Mouse (Mus musculus) liver, postnatal 0 days (tissue): ENCODE measurements around the gene Plxna1. TPM values are rescaled to one million over a fixed set of nuclear protein-coding genes. Genes with fewer than 3 reads are reported as not detected.

Experiments used
- ATAC-seq: fragments of 200-750 bp; cut with Nextera tagmentation; 2 replicates; pipeline ENCODE4 v1.8.0; 2017; ENCODE audit warnings: mild to moderate bottlenecking, moderate library complexity
- DNase-seq: peaks from one replicate; pipeline ENCODE4 v3.0.0-alpha.2; 2016
- H3K27ac ChIP-seq: fragments of 300-500 bp; sonication (generic); 2 replicates; pipeline ENCODE4 v1.5.1; 2014; ENCODE audit warnings: antibody characterized with exemption, moderate library complexity, mild to moderate bottlenecking, low read depth
- H3K27me3 ChIP-seq: fragments of 300-500 bp; sonication (generic); 2 replicates; pipeline ENCODE4 v1.6.1; 2014; ENCODE audit warnings: low read length, control low read depth, mixed read lengths; ENCODE audit not compliant: insufficient read depth
- H3K36me3 ChIP-seq: fragments of 300-500 bp; sonication (generic); replicated peaks from 2 replicates; pipeline ENCODE4 v1.6.1; 2014; ENCODE audit warnings: mild to moderate bottlenecking, control low read depth, low read length, moderate library complexity, mixed read lengths; ENCODE audit not compliant: insufficient read depth
- H3K4me1 ChIP-seq: fragments of 300-500 bp; sonication (generic); 2 replicates; pipeline ENCODE4 v1.6.1; 2014; ENCODE audit warnings: antibody characterized with exemption, mild to moderate bottlenecking, control low read depth; ENCODE audit not compliant: insufficient read depth
- H3K4me2 ChIP-seq: fragments of 300-500 bp; sonication (generic); 2 replicates; pipeline ENCODE4 v1.6.1; 2014; ENCODE audit warnings: low read depth, mild to moderate bottlenecking, low read length, moderate library complexity, mixed read lengths
- H3K4me3 ChIP-seq: fragments of 300-500 bp; sonication (generic); 2 replicates; pipeline ENCODE4 v1.5.1; 2014; ENCODE audit warnings: low read depth, low read length
- H3K9ac ChIP-seq: fragments of 300-500 bp; sonication (generic); replicated peaks from 2 replicates; pipeline ENCODE4 v1.6.1; 2014; ENCODE audit warnings: mild to moderate bottlenecking, moderate library complexity
- H3K9me3 ChIP-seq: fragments of 300-500 bp; sonication (generic); 2 replicates; pipeline ENCODE4 v1.6.1; 2016; ENCODE audit warnings: mild to moderate bottlenecking, control low read depth, low read length, mixed read lengths
- CTCF ChIP-seq: sonication (generic); IDR thresholded peaks from 2 replicates; pipeline ENCODE4 v1.5.1; 2016; ENCODE audit warnings: antibody characterized with exemption, low read depth
- EP300 ChIP-seq: IDR thresholded peaks from 2 replicates; pipeline ENCODE4 v1.6.1; 2016; ENCODE audit warnings: antibody characterized with exemption, low read depth, mild to moderate bottlenecking
- WGBS: fragments of 180-500 bp; shearing (Covaris S2); extraction: QIAGEN DNeasy Blood & Tissue Kit; methylation state at CpG from one replicate; pipeline ENCODE4 v1.1.7; 2014; ENCODE audit not compliant: insufficient replicate concordance; 5-methylcytosine and 5-hydroxymethylcytosine counted together
- polyA plus RNA-seq: library from polyadenylated mRNA; unstranded; fragments of >200 nt; fragmentation: Nextera tagmentation; extraction: Ambion mirVana; gene quantifications from 2 replicates; pipeline ENCODE4 v1.2.1, GENCODE M21; 2015

Gene Plxna1
- polyA plus RNA-seq, result 1.7 TPM in 2 replicates

- TF ChIP-seq EP300 (no peak), CTCF (peak; percentile 38)
- H3K36me3 ChIP-seq, result no peaks in the 10 kb centered on the region
- peaks cover 14% of the 10 kb centered on the region for H3K27me3 ChIP-seq
- ATAC-seq (peak; percentile 87), DNase-seq (peak; percentile 69)
- H3K27ac ChIP-seq, result no peak within 1 kb of the TSS
- H3K9me3 ChIP-seq, result no peaks in the 10 kb centered on the region
- 4% methylated on average over 66 of the region's 110 CpGs for WGBS
- H3K9ac ChIP-seq, result peak within 1 kb of the TSS; percentile 79
- peak within 1 kb of the TSS; percentile 73 for H3K4me3 ChIP-seq
- peak within 1 kb of the TSS; percentile 91 for H3K4me2 ChIP-seq
- peaks cover 12% of the 10 kb centered on the region for H3K4me1 ChIP-seq
These were observed at the start of gene Plxna1 for GRCm38 (mm10) chr6:89362281-89363106. TSS of gene Plxna1 (minus strand) at chr6:89362620.

GRCm38 (mm10) chr6:89409041-89409440 lies 46.6 kb upstream of the Plxna1 start:
- peaks cover 8% of the 10 kb centered on the region for H3K4me1 ChIP-seq
- no peak overlapping the region for H3K9ac ChIP-seq
- no peaks in the 10 kb centered on the region for H3K9me3 ChIP-seq
- ATAC-seq (no peak), DNase-seq (no peak)
- no peak overlapping the region for H3K4me3 ChIP-seq
- TF ChIP-seq CTCF, result no peak
- TF ChIP-seq EP300, result no peak
- no peak overlapping the region for H3K4me2 ChIP-seq
- H3K27ac ChIP-seq, result no peak overlapping the region
- WGBS, result 70% methylated on average over 1 of the region's 1 CpGs
- H3K36me3 ChIP-seq, result no peaks in the 10 kb centered on the region
- no peaks in the 10 kb centered on the region for H3K27me3 ChIP-seq

GRCm38 (mm10) chr6:89408259-89408658 lies 45.8 kb upstream of the Plxna1 start:
- Histone ChIP-seq H3K9me3 (no peaks in the 10 kb centered on the region), H3K4me1 (peaks cover 2% of the 10 kb centered on the region), H3K27ac (no peak overlapping the region), H3K36me3 (no peaks in the 10 kb centered on the region), H3K4me3 (no peak overlapping the region), H3K27me3 (no peaks in the 10 kb centered on the region), H3K4me2 (no peak overlapping the region), H3K9ac (no peak overlapping the region)
- whole genome bisulfite sequencing, result 62% methylated on average over 5 of the region's 5 CpGs
- no peak for TF ChIP-seq EP300
- TF ChIP-seq CTCF, result no peak
- no peak for ATAC-seq
- DNase-seq, result no peak

- no peaks in the 10 kb centered on the region for H3K27me3 ChIP-seq
- 0 out of 2 replicates have a peak, but pooled peaks have one; percentile 21 for ATAC-seq
- no peaks in the 10 kb centered on the region for H3K9me3 ChIP-seq
- no peak overlapping the region for H3K9ac ChIP-seq
- no peaks in the 10 kb centered on the region for H3K36me3 ChIP-seq
- no peak for DNase-seq
- H3K4me1 ChIP-seq, result no peaks in the 10 kb centered on the region
- TF ChIP-seq EP300, result no peak
- TF ChIP-seq CTCF, result no peak
- H3K4me3 ChIP-seq, result no peak overlapping the region
- no peak overlapping the region for H3K4me2 ChIP-seq
- 75% methylated on average over 3 of the region's 3 CpGs for WGBS
- H3K27ac ChIP-seq, result no peak overlapping the region
These were observed 44.9 kb upstream of the Plxna1 start for GRCm38 (mm10) chr6:89407247-89407889.

- ATAC-seq, result no peak
- no peaks in the 10 kb centered on the region for H3K27me3 ChIP-seq
- WGBS, result 59% methylated on average over 2 of the region's 2 CpGs
- no peaks in the 10 kb centered on the region for H3K9me3 ChIP-seq
- no peaks in the 10 kb centered on the region for H3K36me3 ChIP-seq
- no peak overlapping the region for H3K9ac ChIP-seq
- H3K4me3 ChIP-seq, result no peak overlapping the region
- H3K4me2 ChIP-seq, result no peak overlapping the region
- H3K27ac ChIP-seq, result no peak overlapping the region
- TF ChIP-seq EP300, result no peak
- no peak for TF ChIP-seq CTCF
- H3K4me1 ChIP-seq, result no peaks in the 10 kb centered on the region
- no peak for DNase-seq
These were observed 42.5 kb upstream of the Plxna1 start for GRCm38 (mm10) chr6:89404964-89405363.

- ATAC-seq (no peak), DNase-seq (no peak)
- Histone ChIP-seq H3K27ac (no peak overlapping the region), H3K36me3 (no peaks in the 10 kb centered on the region), H3K9me3 (no peaks in the 10 kb centered on the region), H3K4me3 (no peak overlapping the region), H3K4me2 (no peak overlapping the region), H3K27me3 (no peaks in the 10 kb centered on the region), H3K9ac (no peak overlapping the region), H3K4me1 (no peaks in the 10 kb centered on the region)
- WGBS, result 76% methylated on average over 2 of the region's 2 CpGs
- TF ChIP-seq EP300 (no peak), CTCF (no peak)
These were observed 41.1 kb upstream of the Plxna1 start for GRCm38 (mm10) chr6:89403257-89404225.
